Mouse (Mus musculus): Measurements from ENCODE around the gene Rc3h1. TPM values are rescaled to one million over a fixed set of nuclear protein-coding genes. Genes with fewer than 3 reads are reported as not detected.

Rc3h1 gene
- polyA plus RNA-seq, 1 experiment, result 12.3 TPM

DNA sequence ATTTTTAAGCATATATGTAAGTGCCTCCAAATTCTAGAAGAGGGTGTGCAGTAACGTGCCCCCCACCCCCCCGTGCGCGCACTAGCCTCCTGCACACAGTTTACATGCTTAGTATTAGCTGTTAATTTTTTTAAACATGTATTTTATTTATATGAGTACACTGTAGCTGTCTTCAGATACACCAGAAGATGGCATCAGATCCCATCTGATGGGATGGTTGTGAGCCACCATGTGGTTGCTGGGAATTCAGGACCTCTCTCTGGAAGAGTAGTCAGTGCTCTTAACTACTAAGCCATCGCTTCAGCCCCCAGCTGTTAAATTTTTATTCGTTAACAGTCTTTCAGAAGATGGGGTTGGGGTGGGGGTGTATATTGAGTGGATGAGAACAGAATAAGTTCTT lies 29.3 kb downstream of the Rc3h1 start:
- peaks cover 23% of the 10 kb centered on the region for H3K36me3 ChIP-seq (ENCODE audit: control insufficient read depth, insufficient read depth, low read length)
- H3K4me3 ChIP-seq (ENCODE audit: low read depth, low read length), result no peak overlapping the region
- 93% methylated on average over 6 of the region's 6 CpGs for WGBS
- H3K27me3 ChIP-seq (ENCODE audit: control insufficient read depth, insufficient read depth, low read length), result no peaks in the 10 kb centered on the region
- no peak for TF ChIP-seq CTCF (IDR thresholded peaks at IDR 0.05; ENCODE audit: extremely low read depth, insufficient read length, insufficient replicate concordance, low read depth, low read length)
- no peak for TF ChIP-seq POLR2A (IDR thresholded peaks at IDR 0.05; ENCODE audit: low read depth, low read length)
- no peak overlapping the region for H3K27ac ChIP-seq (ENCODE audit: insufficient read depth, low read depth, low read length)
- no peaks in the 10 kb centered on the region for H3K4me1 ChIP-seq (ENCODE audit: control insufficient read depth, insufficient read depth, insufficient read length, low read length)

DNA sequence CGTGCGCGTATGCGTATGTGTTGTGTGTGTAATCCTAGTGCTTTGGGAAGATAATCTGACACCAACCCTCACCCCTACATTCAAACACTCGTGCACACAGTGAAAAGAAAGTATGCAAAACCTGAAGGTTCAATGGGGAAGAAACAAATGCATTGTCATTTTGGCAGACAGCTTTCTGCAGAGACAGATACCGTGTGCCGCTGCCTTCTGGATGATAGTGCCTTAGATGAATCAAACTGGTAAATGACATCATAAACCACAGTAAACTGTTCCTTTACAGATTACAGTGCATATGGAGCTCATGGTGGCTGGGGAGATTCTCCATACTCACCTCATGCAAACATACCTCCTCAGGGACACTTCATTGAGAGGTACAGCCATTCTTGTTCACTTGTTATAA lies 57.0 kb downstream of the Rc3h1 start:
- H3K4me3 ChIP-seq (ENCODE audit: low read depth, low read length), result no peak overlapping the region
- 94% methylated on average over 7 of the region's 7 CpGs for WGBS
- H3K36me3 ChIP-seq (ENCODE audit: control insufficient read depth, insufficient read depth, low read length), result peaks cover 60% of the 10 kb centered on the region
- H3K4me1 ChIP-seq (ENCODE audit: control insufficient read depth, insufficient read depth, insufficient read length, low read length), result no peaks in the 10 kb centered on the region
- TF ChIP-seq CTCF (IDR thresholded peaks at IDR 0.05; ENCODE audit: extremely low read depth, insufficient read length, insufficient replicate concordance, low read depth, low read length) (no peak), POLR2A (IDR thresholded peaks at IDR 0.05; ENCODE audit: low read depth, low read length) (no peak)
- H3K27ac ChIP-seq (ENCODE audit: insufficient read depth, low read depth, low read length), result no peak overlapping the region
- H3K27me3 ChIP-seq (ENCODE audit: control insufficient read depth, insufficient read depth, low read length), result no peaks in the 10 kb centered on the region

DNA sequence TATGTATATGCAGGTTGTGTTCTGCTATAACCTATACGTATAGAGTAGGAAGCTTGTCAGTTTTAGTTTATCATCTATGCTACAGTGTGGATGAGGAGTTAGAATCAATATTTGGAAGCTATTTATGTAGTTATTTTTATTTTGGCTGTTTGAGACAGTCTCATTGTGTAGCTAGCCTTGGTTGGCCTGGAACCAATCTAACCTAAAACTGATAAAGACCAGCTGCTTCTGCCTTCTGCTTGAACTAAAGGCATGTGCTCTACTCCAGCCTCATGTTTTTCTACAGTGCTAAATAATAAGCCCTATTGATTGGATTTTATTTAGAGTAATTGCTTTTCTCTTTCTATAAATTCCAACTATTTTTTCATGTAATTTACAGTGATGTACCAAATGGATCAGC lies 61.0 kb downstream of the Rc3h1 start:
- Histone ChIP-seq H3K36me3 (ENCODE audit: control insufficient read depth, insufficient read depth, low read length) (peaks cover 59% of the 10 kb centered on the region), H3K27me3 (ENCODE audit: control insufficient read depth, insufficient read depth, low read length) (no peaks in the 10 kb centered on the region), H3K4me1 (ENCODE audit: control insufficient read depth, insufficient read depth, insufficient read length, low read length) (no peaks in the 10 kb centered on the region), H3K27ac (ENCODE audit: insufficient read depth, low read depth, low read length) (no peak overlapping the region), H3K4me3 (ENCODE audit: low read depth, low read length) (no peak overlapping the region)
- TF ChIP-seq CTCF (IDR thresholded peaks at IDR 0.05; ENCODE audit: extremely low read depth, insufficient read length, insufficient replicate concordance, low read depth, low read length) (no peak), POLR2A (IDR thresholded peaks at IDR 0.05; ENCODE audit: low read depth, low read length) (no peak)
- 85% methylated on average over 1 of the region's 1 CpGs for WGBS

DNA sequence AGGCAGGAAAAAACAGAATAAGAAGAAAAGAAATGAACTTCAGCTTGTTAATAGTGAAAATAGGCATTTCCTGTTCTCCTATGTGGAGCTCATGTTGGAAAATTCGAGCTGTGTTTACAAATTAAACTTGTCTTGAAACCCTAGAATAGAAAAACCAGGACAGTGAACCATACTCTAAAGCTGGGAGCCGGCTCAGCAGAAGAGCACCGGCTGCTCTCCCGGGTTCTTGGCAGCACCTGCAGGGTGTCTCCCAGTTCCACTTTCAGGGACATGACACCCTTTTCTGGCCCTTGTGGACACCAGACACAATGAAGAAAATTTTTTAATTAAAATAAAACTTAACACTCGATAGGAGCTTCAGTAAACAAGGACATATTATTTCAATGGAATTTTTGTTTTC lies 62.4 kb downstream of the Rc3h1 start:
- Histone ChIP-seq H3K4me3 (ENCODE audit: low read depth, low read length) (no peak overlapping the region), H3K36me3 (ENCODE audit: control insufficient read depth, insufficient read depth, low read length) (peaks cover 51% of the 10 kb centered on the region), H3K27me3 (ENCODE audit: control insufficient read depth, insufficient read depth, low read length) (no peaks in the 10 kb centered on the region), H3K27ac (ENCODE audit: insufficient read depth, low read depth, low read length) (no peak overlapping the region), H3K4me1 (ENCODE audit: control insufficient read depth, insufficient read depth, insufficient read length, low read length) (no peaks in the 10 kb centered on the region)
- TF ChIP-seq CTCF (IDR thresholded peaks at IDR 0.05; ENCODE audit: extremely low read depth, insufficient read length, insufficient replicate concordance, low read depth, low read length) (no peak), POLR2A (IDR thresholded peaks at IDR 0.05; ENCODE audit: low read depth, low read length) (no peak)
- 73% methylated on average over 5 of the region's 5 CpGs for WGBS

DNA sequence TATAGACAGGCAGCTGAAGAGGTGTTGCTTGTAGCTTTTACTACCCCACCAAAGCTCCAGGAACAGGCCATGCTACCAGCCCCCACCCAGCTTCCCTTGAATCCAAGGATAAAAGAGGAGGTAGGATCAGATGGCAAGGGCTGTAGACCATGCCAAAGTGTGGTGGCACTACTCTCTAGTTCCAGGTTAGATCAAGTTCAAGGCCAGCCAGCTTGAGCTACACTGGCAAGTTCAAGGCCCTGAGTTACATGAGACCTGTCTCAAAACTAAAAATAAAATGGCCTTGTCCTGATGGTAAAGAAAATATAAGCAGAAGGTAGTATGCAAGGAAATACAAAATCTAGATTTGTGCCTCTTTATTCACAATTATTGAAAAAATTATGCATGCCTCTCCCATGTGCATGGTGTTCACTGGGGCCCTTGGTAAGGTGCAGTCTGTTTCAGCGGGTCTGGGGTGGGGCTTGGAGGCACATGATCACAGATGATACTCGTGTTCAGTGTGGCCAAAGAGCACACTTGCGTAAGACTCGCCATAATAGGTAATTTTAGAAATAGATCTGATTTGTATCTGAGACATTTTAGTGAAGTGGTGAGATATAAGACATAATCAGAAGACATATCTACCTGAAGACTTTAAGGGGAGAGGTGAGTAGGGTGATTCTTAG lies 72.0 kb downstream of the Rc3h1 start, which contains the start of gene Serpinc1:
Gene Serpinc1, plus strand, starts transcription at position 515 of the 665 bp plus-strand sequence.
- Histone ChIP-seq H3K4me3 (ENCODE audit: low read depth, low read length) (no peak within 1 kb of the TSS), H3K36me3 (ENCODE audit: control insufficient read depth, insufficient read depth, low read length) (peaks cover 10% of the 10 kb centered on the region), H3K27ac (ENCODE audit: insufficient read depth, low read depth, low read length) (no peak within 1 kb of the TSS), H3K4me1 (ENCODE audit: control insufficient read depth, insufficient read depth, insufficient read length, low read length) (no peaks in the 10 kb centered on the region), H3K27me3 (ENCODE audit: control insufficient read depth, insufficient read depth, low read length) (no peaks in the 10 kb centered on the region)
- no peak for TF ChIP-seq CTCF (IDR thresholded peaks at IDR 0.05; ENCODE audit: extremely low read depth, insufficient read length, insufficient replicate concordance, low read depth, low read length)
- TF ChIP-seq POLR2A (IDR thresholded peaks at IDR 0.05; ENCODE audit: low read depth, low read length), result no peak
- 49% methylated on average over 4 of the region's 4 CpGs for WGBS

DNA sequence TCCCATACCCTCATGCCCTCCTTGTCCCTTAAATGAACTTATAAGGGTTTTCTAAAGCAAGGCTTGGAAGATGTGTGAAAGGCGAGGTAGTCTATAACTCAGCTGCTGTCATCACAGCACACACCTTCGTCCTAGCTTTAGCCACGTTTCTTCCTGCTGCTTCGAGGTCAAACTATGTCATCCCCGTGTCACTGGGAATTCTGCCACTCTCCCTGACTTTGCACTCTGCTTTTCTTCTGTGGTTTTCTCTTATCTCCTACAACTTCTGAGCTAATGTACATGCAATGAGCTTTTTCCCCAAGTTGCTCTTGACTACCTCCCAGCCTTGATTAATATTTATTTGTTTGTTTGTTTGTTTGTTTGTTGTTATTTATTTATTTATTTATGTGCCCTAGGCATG lies 73.8 kb downstream of the Rc3h1 start:
- 50% methylated on average over 5 of the region's 5 CpGs for WGBS
- Histone ChIP-seq H3K27ac (ENCODE audit: insufficient read depth, low read depth, low read length) (no peak overlapping the region), H3K27me3 (ENCODE audit: control insufficient read depth, insufficient read depth, low read length) (no peaks in the 10 kb centered on the region), H3K4me1 (ENCODE audit: control insufficient read depth, insufficient read depth, insufficient read length, low read length) (no peaks in the 10 kb centered on the region), H3K36me3 (ENCODE audit: control insufficient read depth, insufficient read depth, low read length) (peaks cover 8% of the 10 kb centered on the region), H3K4me3 (ENCODE audit: low read depth, low read length) (no peak overlapping the region)
- no peak for TF ChIP-seq CTCF (IDR thresholded peaks at IDR 0.05; ENCODE audit: extremely low read depth, insufficient read length, insufficient replicate concordance, low read depth, low read length)
- no peak for TF ChIP-seq POLR2A (IDR thresholded peaks at IDR 0.05; ENCODE audit: low read depth, low read length)

DNA sequence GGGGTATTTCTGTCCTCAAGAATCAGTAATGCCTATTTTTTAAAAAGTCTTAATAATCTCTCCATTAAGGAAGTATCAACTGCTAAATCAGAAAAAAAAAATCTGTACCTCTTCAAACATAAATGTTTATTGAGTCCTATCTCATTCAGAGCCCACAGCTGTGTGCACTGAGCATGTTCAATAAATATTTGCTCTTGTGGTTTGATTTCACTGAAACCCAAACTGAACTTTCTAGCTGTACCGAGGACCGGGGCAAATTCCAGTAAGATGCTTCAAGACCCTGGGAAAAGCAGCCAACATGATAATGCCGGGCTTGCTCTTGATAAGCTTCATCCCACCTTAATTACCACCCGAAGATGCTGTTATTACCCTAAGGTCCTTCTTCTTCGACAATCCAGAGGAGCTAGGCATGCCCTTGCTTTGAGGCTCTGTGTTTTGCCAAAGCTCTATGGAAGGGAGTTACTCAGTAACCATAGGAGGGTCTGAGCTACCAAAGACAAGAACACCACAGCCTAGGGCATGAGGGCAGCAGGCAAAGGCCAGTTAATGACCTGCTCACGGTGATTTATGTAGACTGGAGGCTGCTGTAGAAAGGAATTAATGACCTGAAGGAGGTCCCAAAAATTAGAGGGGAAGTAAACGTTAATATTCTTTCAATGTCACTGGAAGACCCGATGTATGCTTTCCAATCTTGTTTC lies 74.5 kb downstream of the Rc3h1 start:
- Histone ChIP-seq H3K27me3 (ENCODE audit: control insufficient read depth, insufficient read depth, low read length) (no peaks in the 10 kb centered on the region), H3K4me3 (ENCODE audit: low read depth, low read length) (no peak overlapping the region), H3K36me3 (ENCODE audit: control insufficient read depth, insufficient read depth, low read length) (peaks cover 3% of the 10 kb centered on the region; the same call in 1 of the 2 replicates), H3K27ac (ENCODE audit: insufficient read depth, low read depth, low read length) (no peak overlapping the region), H3K4me1 (ENCODE audit: control insufficient read depth, insufficient read depth, insufficient read length, low read length) (no peaks in the 10 kb centered on the region)
- TF ChIP-seq CTCF (IDR thresholded peaks at IDR 0.05; ENCODE audit: extremely low read depth, insufficient read length, insufficient replicate concordance, low read depth, low read length) (no peak), POLR2A (IDR thresholded peaks at IDR 0.05; ENCODE audit: low read depth, low read length) (no peak)
- WGBS, result 26% methylated on average over 8 of the region's 8 CpGs
